Mouse (Mus musculus): ENCODE data around the gene Hcn3. TPM values are rescaled to one million over a fixed set of nuclear protein-coding genes. Genes with fewer than 3 reads are reported as not detected.

The Hcn3 gene
- not detected for polyA plus RNA-seq (2014; fragmentation: Illumina TruSeq; extraction: RNeasy Lipid Tissue Mini Kit (QIAGEN cat#74804); ENCODE audit: low read depth, low replicate concordance)

DNA sequence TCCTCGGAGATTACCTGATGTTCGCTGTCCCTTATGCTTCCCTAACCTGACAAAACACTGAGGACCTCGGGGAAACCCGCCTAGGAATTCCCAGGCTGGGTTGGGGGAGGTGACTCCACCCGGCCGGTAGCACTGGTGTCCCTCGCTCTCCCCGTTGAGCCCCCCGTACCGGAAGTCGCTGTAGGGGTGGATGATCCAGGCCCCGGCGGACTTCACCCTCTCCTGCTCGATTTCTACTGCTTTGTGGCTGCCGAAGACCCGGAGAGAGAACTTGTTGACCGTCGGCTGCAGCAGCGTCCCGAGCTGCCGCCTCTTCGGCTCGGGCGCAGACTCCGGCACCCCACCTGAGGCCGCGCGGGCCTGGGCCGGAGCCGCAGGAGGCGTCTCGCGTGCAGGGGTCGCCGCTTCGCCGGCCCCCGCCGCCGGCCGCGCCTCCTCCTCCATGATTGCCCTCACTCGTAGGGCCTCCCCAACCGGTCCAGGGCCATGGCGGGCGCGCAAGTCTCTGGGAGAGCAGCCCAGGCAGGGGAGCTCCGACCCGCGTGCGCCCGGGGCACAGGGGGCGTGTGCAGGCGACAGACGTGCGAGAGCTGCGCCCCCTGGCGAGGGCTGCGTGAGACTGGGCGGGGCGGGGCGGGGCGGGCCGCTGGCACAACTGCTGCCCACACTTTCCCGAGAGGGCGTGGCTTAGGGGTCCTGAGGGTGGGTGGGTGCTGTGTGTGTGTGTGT is at the start of gene Hcn3:
TSS of gene Hcn3 (minus strand) at position 581 of the 729 bp plus-strand sequence.

DNA sequence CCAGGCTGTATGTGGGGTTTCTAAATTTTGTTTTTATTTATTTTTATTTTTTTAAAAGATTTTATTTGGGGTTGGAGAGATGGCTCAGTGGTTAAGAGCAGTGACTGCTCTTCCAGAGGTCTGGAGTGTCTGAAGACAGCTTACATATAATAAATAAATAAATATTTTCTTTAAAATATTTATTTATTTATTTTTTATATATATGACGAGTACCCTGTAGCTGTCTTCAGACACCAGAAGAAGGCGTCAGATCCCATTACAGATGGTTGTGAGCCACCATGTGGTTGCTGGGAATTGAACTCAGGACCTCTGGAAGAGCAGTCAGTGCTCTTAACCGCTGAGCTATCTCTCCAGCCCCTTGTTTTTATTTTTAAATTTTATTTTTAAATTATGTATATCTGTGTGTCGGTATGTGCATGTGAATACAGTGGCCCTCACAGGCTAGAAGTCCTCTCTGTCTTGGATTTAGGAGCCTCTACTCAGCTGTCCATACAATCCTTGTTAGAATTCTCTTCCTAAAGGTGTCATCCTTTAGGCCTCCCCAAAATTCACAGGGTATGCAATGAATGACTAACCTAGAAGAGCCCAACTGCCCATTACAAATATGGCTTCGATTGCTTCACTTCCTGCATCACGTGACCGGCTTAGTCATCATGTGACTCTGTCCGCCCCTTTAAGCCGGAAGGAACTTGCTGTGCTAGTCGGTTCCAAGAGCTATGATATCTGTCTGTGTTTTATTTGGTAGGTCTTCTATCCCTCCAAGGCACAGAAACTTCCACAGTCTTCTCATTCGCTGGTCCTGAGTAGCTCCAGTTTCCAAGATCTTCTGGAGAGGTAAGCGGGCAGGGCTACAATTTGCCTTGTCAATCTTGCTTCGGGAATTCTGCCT is 42.5 kb upstream of the Hcn3 start, which contains the start of gene Gba:
TSS of gene Gba (plus strand) at position 676 of the 889 bp plus-strand sequence.

DNA sequence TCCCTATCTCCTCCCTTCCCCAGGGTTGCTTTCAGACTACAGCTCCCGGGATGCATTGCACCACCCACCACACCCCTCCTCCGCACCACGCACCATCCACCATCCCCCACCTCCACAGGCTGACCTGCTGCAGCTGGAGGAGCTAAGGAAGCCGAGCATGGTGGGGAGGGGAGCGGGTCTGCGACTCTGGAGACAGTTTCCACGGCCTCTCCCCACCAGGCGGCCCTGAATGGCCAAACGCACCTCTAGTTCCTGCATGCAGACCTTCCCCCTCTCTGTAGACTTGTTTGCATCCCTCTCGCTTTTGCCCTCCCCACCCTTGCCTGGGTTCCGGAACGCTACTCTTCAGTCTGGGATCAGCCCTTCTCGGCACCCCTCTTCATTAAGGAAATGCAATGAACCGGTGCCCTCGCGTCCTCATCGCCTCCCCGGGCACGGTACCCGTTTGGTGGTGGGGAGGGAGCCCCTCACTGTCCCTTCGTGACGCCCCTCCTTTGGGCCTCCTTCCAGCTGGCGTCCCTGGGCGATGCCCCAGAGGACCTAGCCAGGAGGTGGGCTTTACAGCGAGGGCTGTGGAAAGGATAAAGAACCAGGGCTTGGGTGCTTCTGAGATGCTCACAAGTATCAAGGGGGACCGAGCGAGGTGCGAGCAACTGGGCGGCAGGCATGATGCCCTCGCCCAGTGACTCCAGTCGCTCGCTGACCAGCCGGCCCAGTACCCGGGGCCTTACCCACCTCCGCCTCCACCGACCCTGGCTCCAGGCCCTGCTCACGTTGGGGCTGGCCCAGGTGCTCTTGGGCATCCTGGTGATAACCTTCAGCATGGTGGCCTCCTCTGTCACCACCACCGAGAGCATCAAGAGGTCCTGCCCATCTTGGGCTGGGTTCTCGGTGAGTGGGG is 23.3 kb upstream of the Hcn3 start, which contains the start of gene Fam189b:
TSS of gene Fam189b (plus strand) at position 86 of the 901 bp plus-strand sequence.

DNA sequence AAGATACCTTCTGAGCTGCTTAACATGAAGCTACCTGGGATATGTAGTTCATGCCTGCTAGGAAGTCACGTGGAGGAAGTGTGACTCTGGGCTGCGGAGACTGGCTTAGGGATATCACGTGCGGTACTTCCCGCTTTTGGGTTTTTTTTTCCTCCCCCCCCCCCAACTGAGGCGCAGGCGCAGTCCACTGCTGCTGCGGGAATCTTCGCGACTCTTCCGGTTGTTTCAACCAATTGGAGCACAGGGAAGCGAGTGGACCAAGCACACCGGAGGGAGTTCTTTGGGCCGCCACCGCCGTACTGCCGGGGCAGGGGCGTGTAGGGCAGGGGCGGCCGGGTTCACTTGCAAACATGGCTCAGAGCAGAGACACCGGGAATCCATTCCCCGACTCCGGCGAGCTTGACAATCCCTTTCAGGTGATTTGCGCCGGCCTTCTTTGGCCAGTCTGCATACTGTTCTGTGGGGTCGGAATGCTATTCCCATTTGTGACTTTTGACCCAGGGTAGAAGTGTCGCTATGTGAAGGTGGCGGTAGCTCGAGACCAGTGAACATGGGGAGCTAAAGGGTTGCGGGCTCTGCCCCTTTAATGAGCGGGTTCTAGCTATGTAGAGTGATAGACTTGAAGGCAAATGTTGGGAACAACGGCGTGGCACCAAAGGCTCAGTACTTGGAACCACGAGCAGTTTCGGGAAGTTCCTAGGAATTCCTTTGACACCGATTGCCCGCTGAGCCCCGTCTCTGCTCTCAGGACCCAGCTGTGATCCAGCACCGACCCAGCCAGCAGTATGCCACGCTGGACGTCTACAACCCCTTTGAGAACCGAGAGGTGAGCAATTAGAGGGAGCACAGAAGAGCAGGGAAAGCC is 17.5 kb upstream of the Hcn3 start, which contains the start of gene Scamp3:
TSS of gene Scamp3 (plus strand) at position 232 of the 865 bp plus-strand sequence.

DNA sequence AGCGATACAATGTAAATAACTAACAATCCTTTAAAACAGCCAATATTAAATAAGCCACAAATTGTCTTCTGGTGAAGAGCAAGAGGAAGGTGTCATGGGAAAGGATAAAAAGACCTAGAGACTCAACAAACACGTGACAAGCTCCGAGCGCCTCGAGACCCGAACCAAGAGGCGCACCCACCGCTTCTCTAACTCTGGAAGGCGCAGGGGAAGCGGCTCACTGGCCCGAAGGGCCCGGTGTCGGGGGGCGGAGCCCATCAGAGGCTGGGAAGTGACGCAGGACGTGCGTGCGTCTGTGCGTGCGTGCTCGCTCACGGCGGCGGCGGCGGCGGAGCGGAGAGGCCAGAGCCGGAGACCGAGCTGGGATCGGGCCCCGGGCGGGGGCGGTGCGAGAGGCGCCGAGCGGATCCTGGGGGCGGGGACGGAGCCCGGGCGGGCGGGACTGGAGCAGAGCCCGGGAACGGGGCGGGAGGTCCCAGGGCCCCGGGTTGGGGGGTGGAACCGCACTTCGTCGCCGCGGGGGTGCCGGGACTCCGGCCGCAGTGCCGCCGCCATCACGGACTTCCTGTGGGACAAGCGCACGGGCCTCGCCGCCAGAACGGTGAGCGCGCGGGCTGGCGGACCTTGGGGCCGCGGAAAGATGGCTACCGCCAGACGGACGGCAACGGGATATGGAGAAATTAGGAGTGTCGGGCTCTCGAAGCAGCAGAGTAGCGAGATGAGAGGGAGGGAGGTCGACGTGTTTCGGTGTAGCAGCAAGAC is 4.7 kb upstream of the Hcn3 start, which contains the start of gene Clk2:
TSS of gene Clk2 (plus strand) at position 290 of the 762 bp plus-strand sequence.

DNA sequence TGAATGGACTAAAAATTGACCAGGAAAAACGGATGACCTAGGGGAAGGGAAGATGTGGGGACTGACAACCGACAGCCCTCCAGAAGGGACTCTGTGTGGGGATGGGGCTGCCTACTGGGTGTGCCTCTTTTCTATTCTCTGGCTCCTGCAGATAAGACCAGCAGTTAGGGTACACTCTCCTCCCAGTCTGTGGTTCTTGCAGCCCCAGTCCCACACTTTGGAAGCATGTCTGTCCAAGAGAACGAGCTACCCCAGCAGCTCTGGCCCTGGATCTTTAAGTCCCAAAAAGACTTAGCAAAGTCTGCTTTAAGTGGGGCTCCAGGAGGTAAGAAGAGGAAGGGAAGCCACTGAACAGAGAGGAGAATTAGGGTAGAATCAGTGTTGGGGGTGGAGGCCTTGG is 24.0 kb downstream of the Hcn3 start, which contains the start of gene Pklr:
TSS of gene Pklr (plus strand) at position 185 of the 400 bp plus-strand sequence.

DNA sequence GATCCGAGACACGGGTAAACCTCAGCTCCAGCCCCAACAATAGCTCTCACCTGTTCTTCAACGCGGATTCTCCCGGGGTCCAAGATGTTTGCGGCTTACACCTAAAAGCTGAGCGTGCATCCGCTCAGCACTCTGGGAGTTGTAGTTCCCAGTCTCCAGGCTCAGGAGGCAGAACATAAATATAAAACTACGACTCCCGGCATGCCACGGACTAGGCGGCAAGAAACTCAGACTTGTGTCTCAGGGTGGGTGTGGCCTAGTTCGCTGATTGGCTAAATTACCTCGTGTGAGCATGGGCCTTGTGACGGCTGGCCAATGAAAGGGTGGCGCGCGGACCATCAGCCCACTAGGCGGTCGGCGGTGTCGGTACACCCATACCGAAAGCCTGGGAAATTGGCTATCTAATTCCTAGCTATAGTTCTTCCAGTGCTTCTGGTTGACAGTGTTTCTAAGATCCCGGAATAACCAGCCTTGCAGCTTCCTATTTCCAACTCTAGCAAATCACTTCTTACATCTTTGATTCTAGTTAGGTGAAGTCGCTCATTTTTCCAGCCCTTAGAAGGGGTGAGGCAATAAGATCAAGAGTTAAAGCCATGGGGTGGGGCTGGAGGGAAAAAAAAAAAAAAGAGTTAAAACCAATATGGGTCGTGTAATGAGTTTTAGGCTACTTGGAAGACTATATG is 58.0 kb downstream of the Hcn3 start, which contains the start of gene Fdps:
TSS of gene Fdps (minus strand) at position 148 of the 683 bp plus-strand sequence.

DNA sequence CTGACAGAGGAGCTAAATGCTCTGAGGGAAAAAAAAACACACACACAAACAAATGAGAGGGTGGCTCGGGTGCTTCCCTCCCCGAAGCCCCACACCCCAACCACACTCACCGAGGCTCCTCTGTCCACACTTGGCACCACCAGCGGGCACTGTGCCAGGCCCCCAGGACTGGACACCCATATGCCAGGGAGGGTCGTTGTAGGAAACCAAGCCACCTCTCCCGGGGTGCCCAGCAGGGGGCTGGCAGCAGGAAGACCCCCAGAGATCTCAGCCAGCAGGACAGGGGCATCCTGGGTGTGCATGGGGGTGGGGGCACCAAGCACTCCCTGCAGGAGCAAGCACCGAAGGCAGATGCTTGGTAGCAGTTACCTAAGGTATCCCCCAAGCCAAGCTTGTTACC is 59.2 kb downstream of the Hcn3 start, which contains the start of gene Gm43738:
TSS of gene Gm43738 (minus strand) at position 289 of the 400 bp plus-strand sequence.

Other genes starting within 250 kb of the Hcn3 start
- gene Msto1, start 246.2 kb downstream of the Hcn3 start, polyA plus RNA-seq (2014; fragmentation: Illumina TruSeq; extraction: RNeasy Lipid Tissue Mini Kit (QIAGEN cat#74804); ENCODE audit: low read depth, low replicate concordance) = 0.54 TPM
- 52.7 TPM for gene Ash1l, start 209.6 kb downstream of the Hcn3 start, polyA plus RNA-seq (2014; fragmentation: Illumina TruSeq; extraction: RNeasy Lipid Tissue Mini Kit (QIAGEN cat#74804); ENCODE audit: low read depth, low replicate concordance)
- gene Dap3, start 209.0 kb downstream of the Hcn3 start, polyA plus RNA-seq (2014; fragmentation: Illumina TruSeq; extraction: RNeasy Lipid Tissue Mini Kit (QIAGEN cat#74804); ENCODE audit: low read depth, low replicate concordance) = 86.3 TPM
- gene Rusc1, start 66.9 kb downstream of the Hcn3 start, polyA plus RNA-seq (2014; fragmentation: Illumina TruSeq; extraction: RNeasy Lipid Tissue Mini Kit (QIAGEN cat#74804); ENCODE audit: low read depth, low replicate concordance) = 8.9 TPM
- not detected for gene Gm43738, start 59.1 kb downstream of the Hcn3 start, polyA plus RNA-seq (2014; fragmentation: Illumina TruSeq; extraction: RNeasy Lipid Tissue Mini Kit (QIAGEN cat#74804); ENCODE audit: low read depth, low replicate concordance)
- gene Fdps, start 58.2 kb downstream of the Hcn3 start, polyA plus RNA-seq (2014; fragmentation: Illumina TruSeq; extraction: RNeasy Lipid Tissue Mini Kit (QIAGEN cat#74804); ENCODE audit: low read depth, low replicate concordance) = 20.9 TPM
- 22.4 TPM for gene Pklr, start 24.1 kb downstream of the Hcn3 start, polyA plus RNA-seq (2014; fragmentation: Illumina TruSeq; extraction: RNeasy Lipid Tissue Mini Kit (QIAGEN cat#74804); ENCODE audit: low read depth, low replicate concordance)
- 19.0 TPM for gene Clk2, start 4.6 kb upstream of the Hcn3 start, polyA plus RNA-seq (2014; fragmentation: Illumina TruSeq; extraction: RNeasy Lipid Tissue Mini Kit (QIAGEN cat#74804); ENCODE audit: low read depth, low replicate concordance)
- gene Scamp3, start 17.3 kb upstream of the Hcn3 start, polyA plus RNA-seq (2014; fragmentation: Illumina TruSeq; extraction: RNeasy Lipid Tissue Mini Kit (QIAGEN cat#74804); ENCODE audit: low read depth, low replicate concordance) = 10.6 TPM
- 0.76 TPM for gene Fam189b, start 22.9 kb upstream of the Hcn3 start, polyA plus RNA-seq (2014; fragmentation: Illumina TruSeq; extraction: RNeasy Lipid Tissue Mini Kit (QIAGEN cat#74804); ENCODE audit: low read depth, low replicate concordance)
- 16.0 TPM for gene Gba, start 42.7 kb upstream of the Hcn3 start, polyA plus RNA-seq (2014; fragmentation: Illumina TruSeq; extraction: RNeasy Lipid Tissue Mini Kit (QIAGEN cat#74804); ENCODE audit: low read depth, low replicate concordance)
- gene Thbs3, start 55.0 kb upstream of the Hcn3 start, polyA plus RNA-seq (2014; fragmentation: Illumina TruSeq; extraction: RNeasy Lipid Tissue Mini Kit (QIAGEN cat#74804); ENCODE audit: low read depth, low replicate concordance) = 1.5 TPM
- 29.7 TPM for gene Mtx1, start 66.9 kb upstream of the Hcn3 start, polyA plus RNA-seq (2014; fragmentation: Illumina TruSeq; extraction: RNeasy Lipid Tissue Mini Kit (QIAGEN cat#74804); ENCODE audit: low read depth, low replicate concordance)
- gene Muc1, start 68.9 kb upstream of the Hcn3 start, polyA plus RNA-seq (2014; fragmentation: Illumina TruSeq; extraction: RNeasy Lipid Tissue Mini Kit (QIAGEN cat#74804); ENCODE audit: low read depth, low replicate concordance) = 5.0 TPM
- gene Krtcap2, start 85.8 kb upstream of the Hcn3 start, polyA plus RNA-seq (2014; fragmentation: Illumina TruSeq; extraction: RNeasy Lipid Tissue Mini Kit (QIAGEN cat#74804); ENCODE audit: low read depth, low replicate concordance) = 24.4 TPM
- 0.19 TPM for gene Trim46, start 86.1 kb upstream of the Hcn3 start, polyA plus RNA-seq (2014; fragmentation: Illumina TruSeq; extraction: RNeasy Lipid Tissue Mini Kit (QIAGEN cat#74804); ENCODE audit: low read depth, low replicate concordance)
- gene Dpm3, start 99.2 kb upstream of the Hcn3 start, polyA plus RNA-seq (2014; fragmentation: Illumina TruSeq; extraction: RNeasy Lipid Tissue Mini Kit (QIAGEN cat#74804); ENCODE audit: low read depth, low replicate concordance) = not detected
- 38.2 TPM for gene Slc50a1, start 110.4 kb upstream of the Hcn3 start, polyA plus RNA-seq (2014; fragmentation: Illumina TruSeq; extraction: RNeasy Lipid Tissue Mini Kit (QIAGEN cat#74804); ENCODE audit: low read depth, low replicate concordance)
- gene Efna1, start 120.9 kb upstream of the Hcn3 start, polyA plus RNA-seq (2014; fragmentation: Illumina TruSeq; extraction: RNeasy Lipid Tissue Mini Kit (QIAGEN cat#74804); ENCODE audit: low read depth, low replicate concordance) = 20.5 TPM
- gene Efna3, start 162.8 kb upstream of the Hcn3 start, polyA plus RNA-seq (2014; fragmentation: Illumina TruSeq; extraction: RNeasy Lipid Tissue Mini Kit (QIAGEN cat#74804); ENCODE audit: low read depth, low replicate concordance) = not detected
- gene Efna4, start 177.8 kb upstream of the Hcn3 start, polyA plus RNA-seq (2014; fragmentation: Illumina TruSeq; extraction: RNeasy Lipid Tissue Mini Kit (QIAGEN cat#74804); ENCODE audit: low read depth, low replicate concordance) = not detected
- gene Adam15, start 189.8 kb upstream of the Hcn3 start, polyA plus RNA-seq (2014; fragmentation: Illumina TruSeq; extraction: RNeasy Lipid Tissue Mini Kit (QIAGEN cat#74804); ENCODE audit: low read depth, low replicate concordance) = 14.9 TPM
- not detected for gene Dcst2, start 201.8 kb upstream of the Hcn3 start, polyA plus RNA-seq (2014; fragmentation: Illumina TruSeq; extraction: RNeasy Lipid Tissue Mini Kit (QIAGEN cat#74804); ENCODE audit: low read depth, low replicate concordance)
- gene Dcst1, start 205.1 kb upstream of the Hcn3 start, polyA plus RNA-seq (2014; fragmentation: Illumina TruSeq; extraction: RNeasy Lipid Tissue Mini Kit (QIAGEN cat#74804); ENCODE audit: low read depth, low replicate concordance) = 0.35 TPM
- 11.5 TPM for gene Zbtb7b, start 234.6 kb upstream of the Hcn3 start, polyA plus RNA-seq (2014; fragmentation: Illumina TruSeq; extraction: RNeasy Lipid Tissue Mini Kit (QIAGEN cat#74804); ENCODE audit: low read depth, low replicate concordance)
- 2.4 TPM for gene Lenep, start 242.6 kb upstream of the Hcn3 start, polyA plus RNA-seq (2014; fragmentation: Illumina TruSeq; extraction: RNeasy Lipid Tissue Mini Kit (QIAGEN cat#74804); ENCODE audit: low read depth, low replicate concordance)